Mouse (Mus musculus) Muller cell, postnatal 12 days (primary cell): ENCODE measurements around the gene Becn1.

ENCODE experiments used
- DNase-seq: peaks from one replicate; pipeline ENCODE4 v3.0.0-alpha.2; 2015; ENCODE audit errors: inconsistent ontology term

The Becn1 gene

GRCm38 (mm10) chr11:101245071-101245470 lies 57.0 kb downstream of the Becn1 start:
- DNase-seq, result no peak

DNA sequence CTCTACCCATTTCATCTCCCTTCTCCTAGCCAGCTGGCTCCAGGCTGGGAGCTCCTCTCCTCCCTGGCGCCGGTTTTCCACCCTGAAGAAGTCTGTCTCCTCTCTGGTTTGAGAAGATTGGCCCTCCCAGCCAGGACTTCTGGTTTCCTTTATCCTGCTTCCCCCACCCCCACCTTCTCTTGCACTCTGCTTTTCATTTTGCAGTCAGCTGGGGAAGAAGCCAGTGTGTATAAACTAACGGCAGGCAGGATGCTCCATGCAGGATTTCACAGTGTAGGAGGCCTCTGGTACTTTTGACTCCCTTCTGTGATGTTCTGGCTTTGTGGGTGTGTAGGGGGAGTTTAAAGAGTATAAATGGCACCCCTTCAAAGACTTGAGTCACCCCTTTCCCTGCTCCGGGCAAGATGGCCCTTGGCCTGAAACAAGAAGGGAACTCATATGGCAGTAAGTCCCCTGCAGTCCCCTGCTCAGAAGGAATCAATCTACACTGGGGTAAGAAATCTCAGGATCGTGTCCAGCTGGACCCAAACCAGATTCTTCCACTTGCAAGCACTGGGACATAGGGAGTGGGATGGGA lies 63.9 kb downstream of the Becn1 start:
- DNase-seq, result no peak

GRCm38 (mm10) chr11:101236782-101237181 lies 65.3 kb downstream of the Becn1 start:
- no peak for DNase-seq
